Mouse (Mus musculus): ENCODE data around the gene Aig1.

DNA sequence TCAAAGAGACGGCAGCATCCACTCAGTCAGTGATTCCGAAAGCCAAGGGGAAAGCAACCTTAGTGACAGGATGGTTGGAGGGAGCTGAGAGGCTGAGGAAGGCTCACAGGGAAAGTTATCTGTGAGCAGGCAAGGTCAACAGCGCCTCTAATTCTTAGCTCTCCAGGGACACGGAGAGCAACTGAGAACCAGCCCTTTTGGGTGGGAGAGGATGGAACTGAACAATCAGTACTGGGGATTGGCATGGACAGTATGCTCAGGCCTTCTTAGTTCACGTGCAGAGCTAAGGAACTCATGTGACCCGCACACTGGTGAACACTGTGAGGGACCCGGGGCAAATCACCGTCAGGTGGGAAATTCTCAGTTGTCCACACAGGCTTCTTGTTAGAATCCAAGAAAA is 183.4 kb downstream of the Aig1 start:
- TF ChIP-seq CTCF (IDR thresholded peaks at IDR 0.05; ENCODE audit: borderline replicate concordance, insufficient read depth, low read depth, low read length): no peak
- TF ChIP-seq POLR2A (IDR thresholded peaks at IDR 0.05; ENCODE audit: borderline replicate concordance, insufficient read depth, low read length): no peak
